Mouse (Mus musculus) bone marrow, adult 2 months (tissue): Measurements from ENCODE around the gene Ago1.

Experiments used
- CTCF ChIP-seq: fragments of 200-500 bp; IDR thresholded peaks from 2 replicates; pipeline ENCODE4 v1.5.1; 2011; ENCODE audit warnings: low read length, control low read depth; ENCODE audit not compliant: control insufficient read depth, insufficient read depth
- POLR2A ChIP-seq: fragments of 200-500 bp; IDR thresholded peaks from 2 replicates; pipeline ENCODE4 v1.6.1; 2011; ENCODE audit warnings: low read depth, mild to moderate bottlenecking, control low read depth, low read length, borderline replicate concordance; ENCODE audit not compliant: control insufficient read depth

DNA sequence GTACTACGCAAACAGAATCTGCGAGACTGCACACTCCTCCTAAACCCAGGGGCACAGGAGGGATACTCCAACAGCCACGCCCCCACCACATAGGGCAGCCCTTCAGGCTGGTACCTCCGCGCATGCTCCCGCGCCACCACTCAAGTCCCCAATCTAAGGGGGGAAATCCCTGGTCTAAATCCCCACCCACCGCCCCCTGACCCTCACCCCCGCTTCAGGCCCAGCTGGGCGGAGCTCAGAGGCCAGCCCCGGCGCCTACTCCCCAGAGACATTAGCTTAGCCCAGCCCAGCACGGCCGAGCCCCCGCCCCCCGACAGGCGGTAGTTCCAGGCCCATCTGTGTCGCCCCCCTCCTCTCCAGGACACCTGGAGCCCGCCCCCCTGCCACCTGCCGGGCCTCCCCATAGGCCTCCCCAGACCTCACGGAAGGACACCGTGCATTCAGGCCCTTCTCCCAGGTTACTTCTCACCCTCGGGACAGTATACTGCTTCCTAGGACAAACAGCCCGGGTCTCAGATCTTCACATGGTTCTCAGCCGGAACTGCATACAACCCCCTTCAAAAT lies 580 bp downstream of the Ago1 start:
- TF ChIP-seq POLR2A (no peak), CTCF (no peak)
